Mouse (Mus musculus) neural tube, embryonic 11.5 days (tissue): ENCODE measurements at regions not wholly inside any gene's neighbourhood (a gene's known extent, or its start where the extent isn't known, plus 50 kb on each side); places are given as distances from the start of the nearest gene placed in this dataset.

ENCODE experiments used
- ATAC-seq: fragments of 200-750 bp; cut with Nextera tagmentation; 2 replicates; pipeline ENCODE4 v1.8.0; 2017; ENCODE audit warnings: moderate number of reproducible peaks, mild to moderate bottlenecking, moderate TSS enrichment, moderate library complexity; ENCODE audit not compliant: insufficient read depth, low FRiP score, low TSS enrichment
- DNase-seq: peaks from one replicate; pipeline ENCODE4 v3.0.0-alpha.2; 2015; ENCODE audit warnings: low spot score
- H3K27ac ChIP-seq: fragments of 300-500 bp; sonication (generic); 2 replicates; pipeline ENCODE4 v1.5.1; 2014; ENCODE audit warnings: low read depth, mild to moderate bottlenecking, low read length
- H3K27me3 ChIP-seq: fragments of 300-500 bp; sonication (generic); 2 replicates; pipeline ENCODE4 v1.6.1; 2014; ENCODE audit warnings: mild to moderate bottlenecking, low read length, mixed read lengths; ENCODE audit not compliant: control insufficient read depth, insufficient read depth
- H3K36me3 ChIP-seq: fragments of 300-500 bp; sonication (generic); 2 replicates; pipeline ENCODE4 v1.6.1; 2014; ENCODE audit warnings: mild to moderate bottlenecking, low read length, moderate library complexity, mixed read lengths; ENCODE audit not compliant: control insufficient read depth, insufficient read depth
- H3K4me1 ChIP-seq: fragments of 300-500 bp; sonication (generic); 2 replicates; pipeline ENCODE4 v1.6.1; 2014; ENCODE audit warnings: low read length, mixed read lengths; ENCODE audit not compliant: control insufficient read depth, insufficient read depth
- H3K4me2 ChIP-seq: fragments of 300-500 bp; sonication (generic); 2 replicates; pipeline ENCODE4 v1.6.1; 2014; ENCODE audit warnings: low read depth, mild to moderate bottlenecking, moderate library complexity
- H3K4me3 ChIP-seq: fragments of 300-500 bp; sonication (generic); 2 replicates; pipeline ENCODE4 v1.5.1; 2014; ENCODE audit warnings: low read depth, low read length
- H3K9ac ChIP-seq: fragments of 300-500 bp; sonication (generic); 2 replicates; pipeline ENCODE4 v1.6.1; 2014; ENCODE audit warnings: mild to moderate bottlenecking, low read length
- H3K9me3 ChIP-seq: fragments of 300-500 bp; sonication (generic); 2 replicates; pipeline ENCODE4 v1.6.1; 2016; ENCODE audit warnings: low read length; ENCODE audit not compliant: control insufficient read depth
- WGBS: fragments of 180-500 bp; shearing (Covaris S2); extraction: QIAGEN DNeasy Blood & Tissue Kit; methylation state at CpG from one replicate; pipeline ENCODE4 v1.1.7; 2014; 5-methylcytosine and 5-hydroxymethylcytosine counted together

GRCm38 (mm10) chr8:89747726-89748125 is 600.4 kb downstream of the Tox3 start:
- no peak for DNase-seq
- 85% methylated on average over 4 of the region's 4 CpGs for WGBS
- Histone ChIP-seq H3K27me3 (no peaks in the 10 kb centered on the region), H3K9ac (no peak overlapping the region), H3K36me3 (no peaks in the 10 kb centered on the region), H3K9me3 (no peaks in the 10 kb centered on the region), H3K4me3 (no peak overlapping the region), H3K4me2 (no peak overlapping the region), H3K27ac (no peak overlapping the region), H3K4me1 (no peaks in the 10 kb centered on the region)
- ATAC-seq: no peak

- H3K4me3 ChIP-seq: no peak overlapping the region
- no peaks in the 10 kb centered on the region for H3K36me3 ChIP-seq
- no peaks in the 10 kb centered on the region for H3K9me3 ChIP-seq
- no peaks in the 10 kb centered on the region for H3K27me3 ChIP-seq
- no peak overlapping the region for H3K27ac ChIP-seq
- WGBS: 65% methylated on average over 11 of the region's 11 CpGs
- DNase-seq (peak; percentile 15), ATAC-seq (no peak; the same call in 1 of the 2 replicates)
- no peaks in the 10 kb centered on the region for H3K4me1 ChIP-seq
- H3K9ac ChIP-seq: no peak overlapping the region
- no peak overlapping the region for H3K4me2 ChIP-seq
Observed at GRCm38 (mm10) chr8:89744267-89745028, 603.7 kb downstream of the Tox3 start.

GRCm38 (mm10) chr8:89738657-89739056 is 609.5 kb downstream of the Tox3 start:
- H3K4me1 ChIP-seq: no peaks in the 10 kb centered on the region

GRCm38 (mm10) chr8:89737636-89738035 is 610.5 kb downstream of the Tox3 start:
- whole genome bisulfite sequencing: 93% methylated on average over 1 of the region's 1 CpGs
- no peaks in the 10 kb centered on the region for H3K9me3 ChIP-seq
- no peak for ATAC-seq

More at GRCm38 (mm10) chr8:89738657-89739056, 609.5 kb downstream of the Tox3 start:
- H3K27ac ChIP-seq: no peak overlapping the region
- DNase-seq (no peak), ATAC-seq (no peak)
- H3K36me3 ChIP-seq: no peaks in the 10 kb centered on the region
- H3K4me2 ChIP-seq: no peak overlapping the region
- H3K4me3 ChIP-seq: no peak overlapping the region
- no peaks in the 10 kb centered on the region for H3K27me3 ChIP-seq
- H3K9ac ChIP-seq: no peak overlapping the region
- 85% methylated on average over 3 of the region's 3 CpGs for WGBS
- H3K9me3 ChIP-seq: no peaks in the 10 kb centered on the region

GRCm38 (mm10) chr8:89727252-89727651 is 620.9 kb downstream of the Tox3 start:
- Histone ChIP-seq H3K27ac (no peak overlapping the region), H3K4me3 (no peak overlapping the region), H3K9ac (no peak overlapping the region), H3K4me2 (no peak overlapping the region), H3K9me3 (no peaks in the 10 kb centered on the region), H3K4me1 (no peaks in the 10 kb centered on the region), H3K36me3 (no peaks in the 10 kb centered on the region), H3K27me3 (no peaks in the 10 kb centered on the region)
- ATAC-seq (no peak), DNase-seq (no peak)
- 89% methylated on average over 6 of the region's 6 CpGs for WGBS

More at GRCm38 (mm10) chr8:89737636-89738035, 610.5 kb downstream of the Tox3 start:
- DNase-seq: no peak
- Histone ChIP-seq H3K4me3 (no peak overlapping the region), H3K27me3 (no peaks in the 10 kb centered on the region), H3K4me1 (no peaks in the 10 kb centered on the region), H3K9ac (no peak overlapping the region), H3K27ac (no peak overlapping the region), H3K36me3 (no peaks in the 10 kb centered on the region), H3K4me2 (no peak overlapping the region)

GRCm38 (mm10) chr8:89721684-89722305 is 626.3 kb downstream of the Tox3 start:
- no peaks in the 10 kb centered on the region for H3K36me3 ChIP-seq
- DNase-seq (no peak), ATAC-seq (no peak)
- H3K4me1 ChIP-seq: no peaks in the 10 kb centered on the region
- no peak overlapping the region for H3K9ac ChIP-seq
- WGBS: 72% methylated on average over 5 of the region's 5 CpGs
- H3K4me3 ChIP-seq: no peak overlapping the region
- no peak overlapping the region for H3K27ac ChIP-seq
- no peaks in the 10 kb centered on the region for H3K27me3 ChIP-seq
- no peaks in the 10 kb centered on the region for H3K9me3 ChIP-seq
- H3K4me2 ChIP-seq: no peak overlapping the region

- H3K4me1 ChIP-seq: no peaks in the 10 kb centered on the region
- H3K4me2 ChIP-seq: no peak overlapping the region
- no peaks in the 10 kb centered on the region for H3K9me3 ChIP-seq
- H3K27ac ChIP-seq: no peak overlapping the region
- DNase-seq: no peak
- no peaks in the 10 kb centered on the region for H3K36me3 ChIP-seq
- WGBS: 77% methylated on average over 6 of the region's 6 CpGs
- no peaks in the 10 kb centered on the region for H3K27me3 ChIP-seq
- H3K4me3 ChIP-seq: no peak overlapping the region
- ATAC-seq: no peak
- H3K9ac ChIP-seq: no peak overlapping the region
Observed at GRCm38 (mm10) chr8:89713880-89714279, 634.3 kb downstream of the Tox3 start.

- no peak overlapping the region for H3K4me2 ChIP-seq
- WGBS: 54% methylated on average over 5 of the region's 5 CpGs
- no peak for DNase-seq
- H3K36me3 ChIP-seq: no peaks in the 10 kb centered on the region
- H3K9me3 ChIP-seq: no peaks in the 10 kb centered on the region
- H3K27ac ChIP-seq: no peak overlapping the region
- H3K9ac ChIP-seq: no peak overlapping the region
- no peak for ATAC-seq
- H3K27me3 ChIP-seq: no peaks in the 10 kb centered on the region
- H3K4me1 ChIP-seq: no peaks in the 10 kb centered on the region
- H3K4me3 ChIP-seq: no peak overlapping the region
Observed at GRCm38 (mm10) chr8:89707341-89707928, 640.7 kb downstream of the Tox3 start.

GRCm38 (mm10) chr8:89685696-89686095 is 641.7 kb upstream of the Sall1 start:
- no peaks in the 10 kb centered on the region for H3K27me3 ChIP-seq
- no peak overlapping the region for H3K4me2 ChIP-seq
- 94% methylated on average over 6 of the region's 6 CpGs for WGBS
- DNase-seq: no peak
- no peaks in the 10 kb centered on the region for H3K4me1 ChIP-seq
- no peak for ATAC-seq
- H3K9ac ChIP-seq: no peak overlapping the region
- no peak overlapping the region for H3K27ac ChIP-seq
- H3K36me3 ChIP-seq: no peaks in the 10 kb centered on the region
- no peak overlapping the region for H3K4me3 ChIP-seq
- H3K9me3 ChIP-seq: no peaks in the 10 kb centered on the region
